In genomic region chr7:27860396-27861235, GRCm38 (mm10) we compare ENCODE assay signal across 8 mouse cellular contexts. TPM values are rescaled to one million over a fixed set of nuclear protein-coding genes. Genes with fewer than 3 reads are reported as not detected.
DNase-seq lines count a peak whose midpoint lies in the region; ATAC-seq and TF ChIP-seq lines count a peak whose summit lies in the region.

No protein-coding gene starts in this region.

- peak overlapping the region; percentile 84 for H3K27ac ChIP-seq in heart, embryonic 12.5 days (ENCODE audit: poor library complexity, severe bottlenecking)
- peak overlapping the region; percentile 85 for H3K27ac ChIP-seq in kidney, postnatal 0 days
- peak overlapping the region; percentile 30; the same call in 1 of the 2 replicates for H3K27ac ChIP-seq in liver, adult 2 months (replicated peaks; ENCODE audit: insufficient read depth, low read depth, low read length)

- H3K27me3 ChIP-seq in heart, embryonic 12.5 days (replicated peaks): no peaks in the 10 kb centered on the region
- no peaks in the 10 kb centered on the region for H3K27me3 ChIP-seq in kidney, postnatal 0 days (ENCODE audit: insufficient read depth, low read length)
- H3K27me3 ChIP-seq in liver, adult 2 months (ENCODE audit: control insufficient read depth, insufficient read depth, low read length): no peaks in the 10 kb centered on the region

- DNase-seq in 416B (ENCODE audit: low read depth): peak; percentile 94
- DNase-seq in adrenal gland, adult 8-10 months: peak; percentile 79
- peak; percentile 63 for DNase-seq in fat pad, adult 2 months (ENCODE audit: extremely low read depth, low read depth, low spot score)
- peak; percentile 92 for DNase-seq in kidney, postnatal 0 days (ENCODE audit: low spot score)
- DNase-seq in liver, adult 2 months (ENCODE audit: extremely low read depth, low read depth, low spot score): peak; percentile 68
- DNase-seq in spleen, postnatal 36 days (ENCODE audit: low spot score in 2 of 2): peak; percentile 85

- no peak for TF ChIP-seq CTCF in kidney, postnatal 0 days (IDR thresholded peaks at IDR 0.05; ENCODE audit: low read depth)
- TF ChIP-seq CTCF in liver, adult 2 months (IDR thresholded peaks at IDR 0.05; ENCODE audit: low read depth, low read length): no peak

- H3K9ac ChIP-seq in heart, embryonic 12.5 days: peak overlapping the region; percentile 67
- peak overlapping the region; percentile 63 for H3K9ac ChIP-seq in kidney, postnatal 0 days (ENCODE audit: low read depth, low read length)
- H3K9ac ChIP-seq in liver, adult 2 months (ENCODE audit: low read depth, low read length): peak overlapping the region; percentile 64

- WGBS in heart, embryonic 12.5 days: under 1% methylated on average over 22 of the region's 22 CpGs
- WGBS in kidney, postnatal 0 days: under 1% methylated on average over 22 of the region's 22 CpGs
- 1% methylated on average over 22 of the region's 22 CpGs for WGBS in liver, adult 2 months

- no peak for TF ChIP-seq POLR2A in liver, adult 2 months (IDR thresholded peaks at IDR 0.05; ENCODE audit: extremely low read depth, insufficient read depth, low read length)

- peak; percentile 91 for ATAC-seq in heart, embryonic 12.5 days (ENCODE audit: insufficient number of reproducible peaks, low FRiP score)
- peak; percentile 92 for ATAC-seq in kidney, postnatal 0 days (replicated peaks; ENCODE audit: low FRiP score, low read depth)
- ATAC-seq in monocyte, adult 5-6 weeks (replicated peaks; ENCODE audit: insufficient number of reproducible peaks, low FRiP score, low TSS enrichment, poor library complexity, severe bottlenecking): peak; percentile 95

- H3K4me3 ChIP-seq in heart, embryonic 12.5 days: peak overlapping the region; percentile 64
- peak overlapping the region; percentile 56 for H3K4me3 ChIP-seq in kidney, postnatal 0 days (replicated peaks; ENCODE audit: low read depth, low read length)
- H3K4me3 ChIP-seq in liver, adult 2 months (ENCODE audit: insufficient read depth, low read depth, low read length): peak overlapping the region; percentile 68

- H3K9me3 ChIP-seq in heart, embryonic 12.5 days (replicated peaks): no peaks in the 10 kb centered on the region
- no peaks in the 10 kb centered on the region for H3K9me3 ChIP-seq in kidney, postnatal 0 days (replicated peaks; ENCODE audit: low read length)

- H3K79me2 ChIP-seq in liver, adult 2 months (ENCODE audit: control insufficient read depth, insufficient read depth, low read length): no peaks in the 10 kb centered on the region

- H3K4me1 ChIP-seq in heart, embryonic 12.5 days (replicated peaks): peaks cover 12% of the 10 kb centered on the region
- no peaks in the 10 kb centered on the region for H3K4me1 ChIP-seq in kidney, postnatal 0 days (replicated peaks; ENCODE audit: insufficient read depth, low read length)
- H3K4me1 ChIP-seq in liver, adult 2 months (ENCODE audit: control insufficient read depth, insufficient read depth, low read length): peaks cover 2% of the 10 kb centered on the region

- H3K36me3 ChIP-seq in heart, embryonic 12.5 days: peaks cover 22% of the 10 kb centered on the region
- peaks cover 6% of the 10 kb centered on the region; the same call in 1 of the 2 replicates for H3K36me3 ChIP-seq in kidney, postnatal 0 days (ENCODE audit: insufficient read depth, low read length)
- peaks cover 4% of the 10 kb centered on the region for H3K36me3 ChIP-seq in liver, adult 2 months (ENCODE audit: control insufficient read depth, insufficient read depth, low read length)

- peak overlapping the region; percentile 77 for H3K4me2 ChIP-seq in heart, embryonic 12.5 days
- peak overlapping the region; percentile 71 for H3K4me2 ChIP-seq in kidney, postnatal 0 days (ENCODE audit: low read length)

RNA-seq across cellular contexts. Expression of gene Zfp607a, which starts 3.3 kb away (rescaled TPM):
- total RNA-seq in adrenal gland, adult 8-10 months (2022): 1 to 10 TPM; 4.5 to 7.7 (median 5.5) TPM
- polyA plus RNA-seq in heart, embryonic 12.5 days (2016; fragmentation: Nextera tagmentation; extraction: Ambion mirVana): 3.7 and 4.4 TPM in 2 replicates
- 2.2 and 2.4 TPM in 2 replicates for polyA plus RNA-seq in kidney, postnatal 0 days (2015; fragmentation: Nextera tagmentation; extraction: Ambion mirVana)
- 1.9 and 2.6 TPM in 2 replicates for total RNA-seq in liver, adult 2 months (2014; rRNA removed)
- polyA plus RNA-seq in liver, adult 2 months (2012; rRNA removed): 0.30 and 0.33 TPM in 2 replicates
- 9.2 to 22.9 TPM (median 10.5 TPM) in 3 replicates for total RNA-seq in monocyte, adult 5-6 weeks (2017)

RNA-seq across cellular contexts. Expression of gene Zfp59, which starts 22.2 kb away (rescaled TPM):
- total RNA-seq in adrenal gland, adult 8-10 months (2022): 1 to 10 TPM; 3.5 to 5.8 (median 4.2) TPM
- polyA plus RNA-seq in heart, embryonic 12.5 days (2016; fragmentation: Nextera tagmentation; extraction: Ambion mirVana): 5.6 and 6.6 TPM in 2 replicates
- 6.0 and 6.4 TPM in 2 replicates for polyA plus RNA-seq in kidney, postnatal 0 days (2015; fragmentation: Nextera tagmentation; extraction: Ambion mirVana)
- 2.5 TPM in 2 replicates for total RNA-seq in liver, adult 2 months (2014; rRNA removed)
- polyA plus RNA-seq in liver, adult 2 months (2012; rRNA removed): 0.27 and 0.31 TPM in 2 replicates
- 2.5 to 8.0 TPM (median 5.8 TPM) in 3 replicates for total RNA-seq in monocyte, adult 5-6 weeks (2017)

RNA-seq across cellular contexts. Expression of gene Zfp626, which starts 53.6 kb away (rescaled TPM):
- 10 to 100 TPM in 1 of 4 experiments, 1 to 10 TPM in 3; 7.4 to 11.0 (median 9.1) TPM for total RNA-seq in adrenal gland, adult 8-10 months (2022)
- polyA plus RNA-seq in heart, embryonic 12.5 days (2016; fragmentation: Nextera tagmentation; extraction: Ambion mirVana): 1.3 and 1.4 TPM in 2 replicates
- 1.9 and 2.3 TPM in 2 replicates for polyA plus RNA-seq in kidney, postnatal 0 days (2015; fragmentation: Nextera tagmentation; extraction: Ambion mirVana)
- total RNA-seq in liver, adult 2 months (2014; rRNA removed): 3.2 and 3.4 TPM in 2 replicates
- 0.26 and 0.35 TPM in 2 replicates for polyA plus RNA-seq in liver, adult 2 months (2012; rRNA removed)
- total RNA-seq in monocyte, adult 5-6 weeks (2017): 5.9 to 14.7 TPM (median 14.1 TPM) in 3 replicates

Comparison
In these comparisons a context has a peak if more than half of its experiments do, and no peak if none do; other contexts are left out.
1. Peak in every context shown above with its lines: DNase-seq, ATAC-seq, H3K4me3 ChIP-seq and H3K27ac ChIP-seq.
2. H3K27ac ChIP-seq: peak in every context shown above with its lines; median percentile 85 in kidney, postnatal 0 days; 84 in heart, embryonic 12.5 days; 30 in liver, adult 2 months.